Mouse (Mus musculus) lung, embryonic 14.5 days (tissue): ENCODE measurements around the gene Hmgcs1. TPM values are rescaled to one million over a fixed set of nuclear protein-coding genes. Genes with fewer than 3 reads are reported as not detected.
"Not testable (repeated sequence)": the region's sequence is repeated elsewhere in the genome, so short reads cannot be mapped to it uniquely, and the experiment has no call there.

Experiments
- ATAC-seq: fragments of 200-750 bp; cut with Nextera tagmentation; 2 replicates; pipeline ENCODE4 v1.8.0; 2017; ENCODE audit warnings: mild to moderate bottlenecking, moderate TSS enrichment, moderate library complexity; ENCODE audit not compliant: insufficient read depth
- DNase-seq: peaks from one replicate; pipeline ENCODE4 v3.0.0-alpha.2; 2015
- H3K27ac ChIP-seq: fragments of 300-500 bp; sonication (generic); 2 replicates; pipeline ENCODE4 v1.5.1; 2014; ENCODE audit warnings: low read depth, mild to moderate bottlenecking, moderate library complexity
- H3K27me3 ChIP-seq: fragments of 300-500 bp; sonication (generic); 2 replicates; pipeline ENCODE4 v1.6.1; 2014; ENCODE audit warnings: low read length, control low read depth; ENCODE audit not compliant: insufficient read depth
- H3K36me3 ChIP-seq: fragments of 300-500 bp; sonication (generic); 2 replicates; pipeline ENCODE4 v1.6.1; 2014; ENCODE audit warnings: control low read depth; ENCODE audit not compliant: insufficient read depth
- H3K4me1 ChIP-seq: fragments of 300-500 bp; sonication (generic); 2 replicates; pipeline ENCODE4 v1.6.1; 2014; ENCODE audit warnings: antibody characterized with exemption, control low read depth; ENCODE audit not compliant: insufficient read depth
- H3K4me2 ChIP-seq: fragments of 300-500 bp; sonication (generic); 2 replicates; pipeline ENCODE4 v1.6.1; 2014; ENCODE audit warnings: mild to moderate bottlenecking
- H3K4me3 ChIP-seq: fragments of 300-500 bp; sonication (generic); 2 replicates; pipeline ENCODE4 v1.5.1; 2014; ENCODE audit warnings: low read depth, low read length
- H3K9ac ChIP-seq: fragments of 300-500 bp; sonication (generic); 2 replicates; pipeline ENCODE4 v1.6.1; 2014
- H3K9me3 ChIP-seq: fragments of 300-500 bp; sonication (generic); 2 replicates; pipeline ENCODE4 v1.6.1; 2016; ENCODE audit warnings: low read depth, low read length, control low read depth
- CTCF ChIP-seq: IDR thresholded peaks from 2 replicates; pipeline ENCODE4 v1.5.1; 2016; ENCODE audit warnings: antibody characterized with exemption, low read depth
- WGBS: fragments of 180-500 bp; shearing (Covaris S2); extraction: QIAGEN DNeasy Blood & Tissue Kit; methylation state at CpG from one replicate; pipeline ENCODE4 v1.1.7; 2014; 5-methylcytosine and 5-hydroxymethylcytosine counted together
- polyA plus RNA-seq: library from polyadenylated mRNA; unstranded; fragments of >200 nt; fragmentation: Nextera tagmentation; extraction: Ambion mirVana; gene quantifications from 2 replicates; pipeline ENCODE4 v1.2.1, GENCODE M21; 2014

The Hmgcs1 gene
- polyA plus RNA-seq, 1 experiment from 2014 or later, result 126 TPM

DNA sequence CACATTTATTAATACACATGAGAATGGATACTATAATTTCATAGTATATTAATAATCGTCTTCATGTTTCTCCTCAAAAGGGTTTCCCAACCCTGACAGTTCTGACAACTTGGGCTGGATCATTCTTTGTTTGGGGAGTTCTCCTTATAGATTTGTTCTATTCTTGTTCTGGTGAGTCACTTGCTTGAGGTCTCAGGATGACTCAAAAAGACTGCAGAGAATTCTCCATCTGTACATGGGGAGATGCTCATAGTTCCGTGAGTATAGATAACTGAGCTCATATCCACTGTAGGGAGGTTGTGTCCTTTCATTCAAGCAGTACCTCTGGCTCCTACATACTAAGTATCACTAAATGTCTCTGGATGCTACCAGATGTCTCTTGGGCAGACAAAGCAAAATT, 35.4 kb upstream of the Hmgcs1 start:
- DNase-seq, result no peak
- no peaks in the 10 kb centered on the region for H3K4me1 ChIP-seq
- no peak overlapping the region for H3K27ac ChIP-seq
- no peaks in the 10 kb centered on the region for H3K9me3 ChIP-seq
- no peak for ATAC-seq
- TF ChIP-seq CTCF, result no peak
- no peaks in the 10 kb centered on the region for H3K36me3 ChIP-seq
- no peaks in the 10 kb centered on the region for H3K27me3 ChIP-seq
- no peak overlapping the region for H3K9ac ChIP-seq
- no peak overlapping the region for H3K4me3 ChIP-seq
- no peak overlapping the region for H3K4me2 ChIP-seq
- 87% methylated on average over 2 of the region's 2 CpGs for WGBS

GRCm38 (mm10) chr13:119656246-119656645, 33.9 kb upstream of the Hmgcs1 start:
- no peak overlapping the region for H3K9ac ChIP-seq
- ATAC-seq (no peak), DNase-seq (no peak)
- no peaks in the 10 kb centered on the region for H3K27me3 ChIP-seq
- H3K4me3 ChIP-seq, result no peak overlapping the region
- no peak overlapping the region for H3K4me2 ChIP-seq
- no peak overlapping the region for H3K27ac ChIP-seq
- WGBS, result 79% methylated on average over 2 of the region's 2 CpGs
- H3K36me3 ChIP-seq, result no peaks in the 10 kb centered on the region
- no peak for TF ChIP-seq CTCF
- H3K4me1 ChIP-seq, result no peaks in the 10 kb centered on the region
- no peaks in the 10 kb centered on the region for H3K9me3 ChIP-seq

- Histone ChIP-seq H3K4me2 (no peak overlapping the region), H3K4me3 (no peak overlapping the region), H3K4me1 (no peaks in the 10 kb centered on the region), H3K27ac (no peak overlapping the region), H3K27me3 (no peaks in the 10 kb centered on the region), H3K9ac (no peak overlapping the region), H3K36me3 (no peaks in the 10 kb centered on the region), H3K9me3 (no peaks in the 10 kb centered on the region)
- ATAC-seq (no peak), DNase-seq (no peak)
- WGBS, result 71% methylated on average over 6 of the region's 6 CpGs
- TF ChIP-seq CTCF, result no peak
Observed at GRCm38 (mm10) chr13:119656846-119657416, 33.2 kb upstream of the Hmgcs1 start.

DNA sequence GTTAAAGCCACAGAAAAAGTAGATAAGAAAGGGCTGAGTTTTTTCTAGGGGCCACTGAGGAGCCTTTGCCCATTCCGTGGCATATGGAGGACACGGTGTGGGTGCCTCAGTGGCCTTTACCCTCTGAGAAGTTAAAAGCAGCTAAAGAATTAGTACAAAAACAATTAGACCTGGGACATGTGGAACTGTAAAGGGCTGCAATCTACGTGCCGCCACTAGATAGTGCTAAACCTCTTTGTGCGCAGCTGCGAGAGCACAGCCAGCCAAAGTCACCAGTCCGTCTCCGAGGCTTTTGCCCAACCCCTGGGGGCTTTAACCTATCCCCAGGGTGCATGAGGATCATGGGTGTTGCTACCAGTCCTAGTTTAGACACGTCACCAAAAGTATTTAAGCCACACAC, 28.8 kb upstream of the Hmgcs1 start:
- H3K4me3 ChIP-seq, H3K27me3 ChIP-seq, H3K9me3 ChIP-seq, H3K4me2 ChIP-seq, DNase-seq, H3K36me3 ChIP-seq, H3K27ac ChIP-seq, H3K9ac ChIP-seq, H3K4me1 ChIP-seq: not testable (repeated sequence)
- ATAC-seq, result peak; percentile 35; the same call in 1 of the 2 replicates
- 70% methylated on average over 4 of the region's 9 CpGs for WGBS

- 49% methylated on average over 8 of the region's 8 CpGs for WGBS
- no peak for TF ChIP-seq CTCF
- no peaks in the 10 kb centered on the region for H3K36me3 ChIP-seq
- no peak overlapping the region for H3K27ac ChIP-seq
- ATAC-seq, result no peak
- no peak overlapping the region for H3K9ac ChIP-seq
- H3K4me3 ChIP-seq, result no peak overlapping the region
- H3K27me3 ChIP-seq, result no peaks in the 10 kb centered on the region
- no peak for DNase-seq
- no peaks in the 10 kb centered on the region for H3K9me3 ChIP-seq
- no peak overlapping the region for H3K4me2 ChIP-seq
- peaks cover 2% of the 10 kb centered on the region; the same call in 1 of the 2 replicates for H3K4me1 ChIP-seq
Observed at GRCm38 (mm10) chr13:119678794-119679193, 11.4 kb upstream of the Hmgcs1 start.

DNA sequence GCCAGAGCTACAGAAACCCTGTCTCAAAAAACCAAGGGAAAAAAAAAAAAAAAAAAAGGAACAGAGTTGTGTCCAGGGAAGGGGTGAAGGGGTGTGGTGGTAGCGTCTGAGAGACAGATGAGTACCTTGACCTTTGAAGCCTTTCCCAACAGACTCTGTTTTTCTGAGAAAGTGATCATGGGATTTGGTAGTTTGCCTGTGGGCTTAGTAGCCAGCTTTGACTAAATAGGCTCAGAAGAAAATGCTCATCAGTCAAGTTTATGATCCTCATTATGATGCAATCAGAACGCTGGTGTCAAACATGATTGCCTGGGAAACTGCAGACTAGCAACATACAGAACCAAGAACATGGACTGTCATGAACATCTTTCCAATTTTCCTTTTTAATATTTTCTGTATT, 10.5 kb upstream of the Hmgcs1 start:
- no peak for DNase-seq
- Histone ChIP-seq H3K36me3 (no peaks in the 10 kb centered on the region), H3K4me3 (no peak overlapping the region), H3K4me2 (no peak overlapping the region), H3K27me3 (no peaks in the 10 kb centered on the region), H3K4me1 (peaks cover 5% of the 10 kb centered on the region; the same call in 1 of the 2 replicates), H3K9ac (no peak overlapping the region), H3K27ac (no peak overlapping the region), H3K9me3 (no peaks in the 10 kb centered on the region)
- no peak for TF ChIP-seq CTCF
- no peak for ATAC-seq
- 63% methylated on average over 2 of the region's 2 CpGs for WGBS

DNA sequence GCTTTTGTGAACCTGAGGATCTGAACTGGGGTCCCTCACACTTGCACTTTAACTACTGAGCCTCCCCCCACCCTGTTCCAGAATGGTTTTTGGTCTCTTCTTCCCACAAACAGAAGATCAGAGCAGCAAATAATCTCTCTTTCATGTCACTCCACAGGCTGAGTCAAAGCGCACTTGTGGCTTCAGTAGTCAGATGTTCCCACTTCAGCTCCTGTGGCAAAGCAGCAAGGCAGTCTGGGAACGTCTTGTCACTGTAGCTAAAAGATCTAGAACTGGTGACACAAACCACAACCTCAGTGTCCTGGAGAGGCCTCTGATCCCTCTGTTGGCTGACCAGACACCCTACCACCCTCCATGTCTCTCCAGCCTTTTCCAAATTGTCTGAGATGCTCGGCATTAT, 9.0 kb upstream of the Hmgcs1 start:
- no peak overlapping the region for H3K4me2 ChIP-seq
- H3K4me1 ChIP-seq, result peaks cover 5% of the 10 kb centered on the region; the same call in 1 of the 2 replicates
- DNase-seq (no peak), ATAC-seq (no peak)
- no peak for TF ChIP-seq CTCF
- H3K27ac ChIP-seq, result no peak overlapping the region
- H3K4me3 ChIP-seq, result no peak overlapping the region
- H3K9me3 ChIP-seq, result no peaks in the 10 kb centered on the region
- 55% methylated on average over 3 of the region's 3 CpGs for WGBS
- H3K9ac ChIP-seq, result no peak overlapping the region
- H3K27me3 ChIP-seq, result no peaks in the 10 kb centered on the region
- H3K36me3 ChIP-seq, result no peaks in the 10 kb centered on the region
